Mouse (Mus musculus): ENCODE measurements around the gene Dvl3.

Dvl3 gene

DNA sequence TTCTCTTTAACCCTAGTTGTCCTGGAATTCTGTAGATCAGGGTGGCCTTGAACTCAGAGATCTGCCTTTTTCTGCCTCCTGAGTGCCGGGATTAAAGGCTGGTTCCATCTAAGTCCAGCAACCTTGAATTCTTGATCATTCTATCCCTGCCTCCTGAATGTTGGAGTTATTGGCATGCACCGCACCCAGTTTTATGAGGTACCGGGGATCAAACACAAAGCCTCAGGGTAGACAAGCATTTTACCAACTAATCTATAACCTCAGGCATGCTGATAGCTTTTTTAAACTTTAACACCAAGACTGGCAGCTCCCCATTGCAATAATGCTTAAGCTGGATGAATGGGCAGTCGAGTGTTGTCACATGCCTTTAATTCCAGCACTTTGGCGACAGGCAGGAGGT, 30.6 kb downstream of the Dvl3 start:
- peak; percentile 86 for DNase-seq

DNA sequence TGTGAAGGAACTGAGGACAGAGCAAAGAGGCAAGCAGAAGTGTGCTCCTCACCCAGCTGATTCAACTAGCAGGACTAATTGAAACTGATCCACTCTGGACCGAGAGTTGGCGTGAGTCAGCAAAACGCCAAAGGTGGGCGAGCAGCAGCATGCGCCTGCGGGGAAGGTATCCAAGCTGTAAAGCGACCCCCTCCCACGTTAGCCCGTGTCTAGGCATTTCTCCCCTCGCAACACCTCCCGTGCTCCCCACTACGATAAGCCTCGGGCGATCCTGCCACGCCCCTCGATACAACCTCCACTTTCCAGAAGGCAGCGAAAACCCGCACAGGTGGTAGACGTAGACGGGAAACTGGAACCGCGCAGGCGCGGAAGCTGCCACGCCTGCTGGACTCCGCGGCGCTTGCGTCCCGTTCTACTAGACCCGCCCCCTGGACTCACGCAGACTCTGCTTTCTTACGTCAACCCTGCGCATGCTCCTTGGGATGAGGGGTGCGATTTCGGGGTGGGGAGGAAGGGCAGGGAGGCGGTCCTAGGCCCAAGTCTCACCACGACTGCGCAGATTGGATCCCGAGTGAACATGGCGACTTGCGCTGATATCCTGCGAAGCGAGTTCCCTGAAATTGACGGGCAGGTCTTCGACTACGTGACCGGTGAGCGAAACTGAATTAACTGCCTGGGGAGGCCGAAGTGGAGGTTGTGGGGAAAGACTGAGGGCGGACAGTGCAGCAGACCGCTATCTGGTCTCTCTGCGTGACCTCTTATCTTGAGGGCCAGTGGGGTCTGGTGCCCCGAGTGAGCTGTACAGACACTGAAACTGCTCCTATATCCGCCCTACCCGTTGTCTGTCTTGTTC, 31.5 kb downstream of the Dvl3 start, which contains the start of gene Abcf3:
Gene Abcf3 (plus strand): TSS at position 482 of the 853 bp plus-strand sequence.
- DNase-seq, result peak; percentile 100

GRCm38 (mm10) chr16:20549161-20549560, 32.4 kb downstream of the Dvl3 start:
- peak; percentile 86 for DNase-seq

GRCm38 (mm10) chr16:20551691-20552090, 34.9 kb downstream of the Dvl3 start:
- DNase-seq, result peak; percentile 86

DNA sequence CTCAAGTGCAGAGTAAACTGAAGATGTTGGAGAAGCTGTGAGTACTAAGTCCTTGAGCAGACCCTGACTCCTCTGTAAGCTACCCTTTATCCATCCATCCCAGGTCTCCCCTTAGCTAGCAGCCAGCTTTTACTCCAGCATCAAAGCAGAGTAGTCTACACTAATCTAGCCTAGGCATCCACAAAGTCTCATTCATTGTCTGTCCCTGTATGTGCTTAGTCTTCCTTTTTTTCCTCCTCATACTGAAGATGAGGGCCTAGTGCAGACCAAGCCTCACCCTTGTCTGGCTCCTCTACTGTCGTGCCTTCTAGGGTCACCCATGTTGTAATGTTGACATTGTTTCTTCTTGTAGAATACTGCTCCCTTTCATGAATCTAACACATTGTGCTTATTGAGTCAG, 35.8 kb downstream of the Dvl3 start:
- peak; percentile 64 for DNase-seq

DNA sequence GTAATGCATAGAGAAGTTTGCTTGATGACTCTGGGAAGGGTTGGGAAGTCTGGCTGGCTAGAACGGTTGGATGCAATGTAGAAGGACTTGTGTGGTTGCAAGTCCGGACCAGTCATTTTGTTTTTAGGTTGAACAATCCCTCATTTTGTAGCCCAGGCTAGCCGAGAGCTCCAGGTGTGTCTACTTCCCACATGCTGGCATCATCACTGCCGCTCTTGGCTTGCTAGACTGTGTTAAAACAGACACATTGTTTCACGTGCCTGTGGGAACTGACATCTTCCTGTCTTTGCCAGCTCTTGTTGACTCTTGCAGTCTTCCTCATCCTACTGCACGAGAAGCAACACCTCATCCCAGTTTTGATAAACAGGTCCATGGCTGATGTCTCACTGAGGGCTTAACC, 38.2 kb downstream of the Dvl3 start:
- DNase-seq, result peak; percentile 73

DNA sequence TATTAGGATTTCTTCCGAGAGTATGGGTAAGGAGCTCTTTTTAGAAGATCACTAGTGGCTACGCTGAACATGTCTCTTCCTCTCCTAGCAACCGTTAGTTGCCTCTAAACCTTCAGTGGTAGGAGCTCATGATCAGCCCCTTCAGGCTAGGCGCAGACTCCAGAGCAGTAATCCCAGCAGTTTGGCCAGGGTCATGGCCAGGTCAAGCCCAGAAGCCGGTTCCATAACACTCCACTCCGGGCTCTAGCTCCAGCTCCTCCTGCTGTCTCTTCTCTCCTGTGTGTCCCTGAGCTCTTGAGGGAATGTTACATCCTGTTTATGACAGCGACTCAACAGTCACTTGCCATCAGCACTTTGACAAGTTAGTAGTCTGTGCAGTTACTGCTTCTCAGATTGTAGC, 40.6 kb downstream of the Dvl3 start:
- peak; percentile 70 for DNase-seq

GRCm38 (mm10) chr16:20565075-20565474, 48.3 kb downstream of the Dvl3 start:
- DNase-seq, result no peak
